Mouse (Mus musculus) embryonic facial prominence, embryonic 12.5 days (tissue): ENCODE results near the gene Pik3c2g. TPM values are rescaled to one million over a fixed set of nuclear protein-coding genes. Genes with fewer than 3 reads are reported as not detected.

Experiments used
- polyA plus RNA-seq: library from polyadenylated mRNA; unstranded; fragments of >200 nt; fragmentation: Nextera tagmentation; extraction: Ambion mirVana; gene quantifications from 2 replicates; pipeline ENCODE4 v1.2.1, GENCODE M21; 2016

The Pik3c2g gene
- polyA plus RNA-seq, 1 experiment from 2014 or later, result 0.65 TPM

Other genes with a start within 250 kb of the Pik3c2g start
- not detected in 2 replicates for gene Rergl, start 85.2 kb upstream of the Pik3c2g start, polyA plus RNA-seq